Mouse (Mus musculus): Measurements from ENCODE around the gene Pxn.

DNA sequence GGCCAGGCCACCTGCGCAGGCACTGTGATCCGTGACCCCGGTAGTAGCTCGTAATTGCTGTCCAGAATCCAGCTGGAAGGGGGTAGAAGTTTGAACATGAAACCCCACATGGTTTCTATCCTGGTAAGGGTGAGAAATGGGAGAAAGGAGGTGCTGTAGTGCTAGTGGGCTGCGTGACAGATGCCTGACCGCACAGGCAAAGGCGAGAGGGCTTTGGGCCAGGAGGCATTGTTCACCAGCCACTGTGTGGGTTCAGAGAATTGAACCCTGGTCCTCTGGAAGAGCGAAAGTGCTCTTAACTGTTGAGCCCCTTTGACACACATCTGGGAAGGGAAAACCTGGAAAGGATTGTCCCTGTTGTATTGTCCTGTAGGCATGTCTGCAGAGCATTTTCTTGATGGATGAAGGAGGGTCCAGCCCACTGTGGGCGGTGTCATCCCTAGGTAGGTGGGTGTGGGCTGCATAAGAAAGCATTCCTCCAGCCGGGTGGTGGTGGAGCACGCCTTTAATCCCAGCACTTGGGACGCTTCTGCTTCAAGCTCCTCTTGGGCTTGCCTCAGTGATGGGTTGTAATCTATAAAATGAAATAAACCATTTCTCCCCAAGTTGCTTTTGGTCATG, 30.3 kb upstream of the Pxn start:
- TF ChIP-seq GATA1 (IDR thresholded peaks at IDR 0.05; ENCODE audit: low read length), result no peak
- TF ChIP-seq TAL1 (IDR thresholded peaks at IDR 0.05; ENCODE audit: low read length), result no peak
